Mouse (Mus musculus): ENCODE measurements around the gene Nemp1. TPM values are rescaled to one million over a fixed set of nuclear protein-coding genes. Genes with fewer than 3 reads are reported as not detected.
A peak's percentile ranks its signal among the peaks of the same experiment; 100 is the strongest.
"Not testable (repeated sequence)": the region's sequence is repeated elsewhere in the genome, so short reads cannot be mapped to it uniquely, and the experiment has no call there.

The Nemp1 gene
- total RNA-seq, 4 experiments from 2014 or later: 3.0 to 5.1 (median 3.6) TPM

DNA sequence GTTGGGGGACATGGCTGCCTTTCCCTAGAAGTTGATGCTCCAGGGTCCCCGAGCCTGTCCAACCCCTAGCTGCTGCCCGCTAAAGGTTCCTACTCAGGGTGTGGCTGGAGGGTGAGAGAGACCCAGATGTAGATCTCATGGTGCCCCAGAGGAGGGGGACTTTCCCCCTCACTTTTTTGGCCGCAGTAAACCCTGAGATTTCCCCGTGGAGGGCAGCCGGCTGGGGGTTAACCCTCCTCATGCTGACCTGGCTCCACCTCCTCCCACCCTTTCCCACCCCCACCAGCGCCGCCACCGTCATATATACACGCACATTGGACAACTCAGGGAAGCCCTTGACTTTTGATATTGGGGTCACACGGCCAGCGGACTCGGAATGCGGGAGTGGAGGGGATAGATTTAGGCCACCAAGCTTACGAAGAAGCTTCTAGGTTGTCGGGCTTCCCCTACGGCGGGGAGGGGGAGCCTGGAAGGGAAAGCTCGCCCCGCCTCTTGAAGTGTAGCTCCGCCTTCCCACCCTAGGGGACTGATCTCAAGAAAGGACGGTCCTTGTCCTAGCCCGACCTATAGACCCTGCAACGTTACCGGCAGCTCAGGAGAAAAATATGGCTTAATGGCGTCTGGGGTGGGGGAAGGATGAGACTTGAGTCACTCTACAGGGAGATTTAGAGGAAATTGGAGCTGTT is 23.0 kb upstream of the Nemp1 start:
- DNase-seq (ENCODE audit: low spot score): peak; percentile 89

DNA sequence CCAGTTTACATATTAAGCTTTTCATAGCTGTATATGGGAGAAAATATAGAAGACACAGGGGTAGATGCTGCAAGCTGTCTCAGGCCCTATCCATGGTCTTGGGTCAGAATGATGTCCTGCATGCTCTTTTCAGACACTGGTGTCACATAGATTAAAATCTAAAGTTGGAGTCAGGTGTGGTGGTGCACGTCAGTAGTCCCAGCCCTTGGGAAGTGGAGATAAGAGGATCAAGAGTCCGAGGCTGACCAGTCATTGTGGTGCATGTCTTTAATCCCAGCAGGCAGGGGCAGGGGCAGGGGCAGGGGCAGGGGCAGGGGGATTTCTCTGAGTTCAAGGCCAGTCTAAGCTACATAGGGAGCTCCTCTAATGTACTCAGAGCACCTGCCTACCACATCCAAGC is 20.9 kb upstream of the Nemp1 start:
- DNase-seq (ENCODE audit: low spot score): no peak

DNA sequence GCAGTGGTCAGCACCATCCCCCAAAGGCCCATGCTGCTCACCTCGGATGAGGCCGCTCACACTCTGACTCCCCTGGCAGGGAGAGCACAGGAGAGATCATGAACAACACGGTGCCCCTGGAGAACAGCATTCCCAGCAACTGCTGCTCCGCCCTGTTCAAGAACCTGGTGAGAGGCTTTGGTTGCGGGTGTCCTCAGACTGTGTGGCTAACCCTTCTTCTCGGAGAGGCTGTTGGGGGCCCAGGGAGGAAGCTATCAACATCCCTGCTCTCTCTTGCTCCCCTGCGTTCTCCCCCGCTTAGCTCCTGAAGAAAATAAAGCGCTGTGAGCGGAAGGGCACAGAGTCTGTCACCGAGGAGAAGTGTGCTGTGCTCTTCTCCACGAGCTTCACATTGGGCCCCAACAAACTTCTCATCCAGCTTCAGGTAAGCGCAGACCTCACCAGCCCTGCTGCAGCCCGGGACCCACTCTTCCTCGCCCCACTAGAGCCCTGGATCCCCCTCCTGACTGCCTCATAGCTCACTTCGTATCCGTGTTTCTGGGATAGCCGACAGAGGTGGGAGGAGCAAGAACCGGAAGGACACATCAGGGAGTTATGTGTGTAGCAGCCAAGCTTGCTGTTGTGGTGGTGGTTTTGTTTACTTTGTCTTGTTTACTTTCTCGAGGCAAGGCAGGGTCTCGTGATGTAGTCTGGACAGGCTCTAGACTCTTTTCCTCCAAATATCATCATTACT is 13.6 kb upstream of the Nemp1 start:
- no peak for DNase-seq (ENCODE audit: low spot score)

DNA sequence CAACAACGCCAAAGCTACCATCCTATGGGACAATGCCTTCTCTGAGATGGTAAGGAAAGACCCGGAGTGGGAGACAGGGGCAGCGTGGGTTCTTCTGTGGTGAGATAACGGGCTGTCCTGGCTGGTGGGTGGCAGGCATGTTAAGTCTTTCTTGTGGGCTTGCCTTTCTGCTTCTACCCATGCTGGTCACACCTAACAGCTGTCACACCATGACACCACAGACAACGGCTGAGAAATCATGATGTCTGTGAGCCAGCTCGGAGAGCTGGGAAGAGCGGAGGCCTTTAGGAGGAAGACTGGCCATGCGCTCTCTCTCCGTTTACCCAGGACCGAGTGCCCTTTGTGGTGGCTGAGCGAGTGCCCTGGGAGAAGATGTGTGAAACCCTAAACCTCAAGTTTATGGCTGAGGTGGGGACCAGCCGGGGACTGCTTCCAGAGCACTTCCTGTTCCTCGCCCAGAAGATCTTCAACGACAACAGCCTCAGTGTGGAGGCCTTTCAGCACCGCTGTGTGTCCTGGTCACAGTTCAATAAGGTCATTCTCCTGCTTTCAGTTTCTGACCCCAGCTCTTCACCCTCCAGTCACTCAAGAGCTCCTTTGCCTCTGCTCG is 11.6 kb upstream of the Nemp1 start:
- DNase-seq (ENCODE audit: low spot score): no peak

DNA sequence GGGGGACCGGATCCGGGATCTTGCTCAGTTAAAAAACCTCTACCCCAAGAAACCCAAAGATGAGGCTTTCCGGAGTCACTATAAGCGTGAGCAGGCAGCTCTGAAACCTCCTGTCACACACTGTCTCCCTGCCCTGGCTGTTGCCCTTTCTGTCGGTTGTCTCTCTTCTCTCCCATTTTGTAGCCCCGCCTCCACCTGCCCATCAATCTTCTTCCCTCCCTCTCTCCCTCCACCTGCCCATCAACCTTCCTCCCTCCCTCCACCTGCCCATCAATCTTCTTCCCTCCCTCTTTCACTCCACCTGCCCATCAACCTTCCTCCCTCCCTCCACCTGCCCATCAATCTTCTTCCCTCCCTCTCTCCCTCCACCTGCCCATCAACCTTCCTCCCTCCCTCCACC is 9.1 kb upstream of the Nemp1 start:
- not testable (repeated sequence) for DNase-seq (ENCODE audit: low spot score)

DNA sequence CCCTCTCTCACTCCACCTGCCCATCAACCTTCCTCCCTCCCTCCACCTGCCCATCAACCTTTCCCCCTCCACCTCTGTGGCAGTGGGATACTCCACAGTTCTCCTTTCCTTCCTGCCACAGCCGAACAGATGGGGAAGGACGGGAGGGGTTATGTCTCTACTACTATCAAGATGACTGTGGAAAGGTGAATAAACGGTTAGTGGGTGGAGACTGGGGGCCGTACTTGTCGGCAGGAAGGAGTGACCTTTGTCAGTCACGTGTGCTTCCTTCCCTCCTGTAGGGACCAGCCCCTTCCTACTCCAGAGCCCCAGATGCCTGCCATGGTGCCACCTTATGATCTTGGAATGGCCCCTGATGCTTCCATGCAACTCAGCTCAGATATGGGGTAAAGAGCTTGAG is 8.6 kb upstream of the Nemp1 start:
- DNase-seq (ENCODE audit: low spot score): no peak

DNA sequence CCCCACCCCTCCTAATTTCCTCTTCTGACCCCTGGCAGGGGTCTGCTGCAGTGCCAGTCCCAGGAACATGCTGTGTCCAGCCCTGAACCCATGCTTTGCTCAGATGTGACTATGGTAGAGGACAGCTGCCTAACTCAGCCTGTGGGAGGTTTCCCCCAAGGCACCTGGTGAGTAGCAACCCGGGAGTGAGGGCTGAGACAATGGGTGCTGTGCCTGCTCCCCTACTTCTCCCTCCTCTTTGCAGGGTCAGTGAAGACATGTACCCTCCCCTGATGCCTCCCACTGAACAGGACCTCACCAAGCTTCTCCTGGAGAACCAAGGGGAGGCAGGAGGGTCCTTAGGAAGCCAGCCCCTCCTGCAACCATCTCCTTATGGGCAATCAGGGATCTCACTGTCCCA is 7.2 kb upstream of the Nemp1 start:
- no peak for DNase-seq (ENCODE audit: low spot score)

DNA sequence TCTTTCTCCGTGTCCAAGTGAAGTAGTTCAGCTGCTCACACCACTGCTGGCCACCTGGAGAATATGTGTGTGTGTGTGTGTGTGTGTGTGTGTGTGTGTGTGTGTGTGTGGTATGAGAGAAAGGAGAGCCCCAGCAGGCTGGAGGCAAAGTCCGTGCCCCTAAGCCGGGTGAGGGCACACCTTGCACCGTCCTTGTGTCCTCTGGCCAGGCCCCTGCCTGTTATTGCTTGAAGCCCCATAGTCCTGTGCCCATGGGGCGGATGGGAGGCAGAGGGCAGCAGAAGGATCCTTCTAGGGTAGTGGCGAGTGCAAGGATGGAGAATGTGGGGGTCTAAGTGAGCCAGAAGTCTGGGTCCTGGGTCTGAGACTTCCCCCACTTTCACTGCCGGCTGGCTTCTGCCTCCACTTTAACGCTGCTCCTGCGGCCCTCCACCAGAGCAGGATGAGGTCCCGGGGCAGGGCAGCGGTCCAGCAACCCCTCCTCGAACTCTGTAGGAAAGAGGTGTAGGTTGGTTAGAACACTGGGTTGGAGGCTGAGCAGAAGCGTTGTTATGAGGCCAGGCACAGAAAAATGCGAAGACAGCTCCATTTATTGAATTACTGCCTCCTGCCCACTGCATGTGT is 5.3 kb upstream of the Nemp1 start:
- DNase-seq (ENCODE audit: low spot score): no peak

DNA sequence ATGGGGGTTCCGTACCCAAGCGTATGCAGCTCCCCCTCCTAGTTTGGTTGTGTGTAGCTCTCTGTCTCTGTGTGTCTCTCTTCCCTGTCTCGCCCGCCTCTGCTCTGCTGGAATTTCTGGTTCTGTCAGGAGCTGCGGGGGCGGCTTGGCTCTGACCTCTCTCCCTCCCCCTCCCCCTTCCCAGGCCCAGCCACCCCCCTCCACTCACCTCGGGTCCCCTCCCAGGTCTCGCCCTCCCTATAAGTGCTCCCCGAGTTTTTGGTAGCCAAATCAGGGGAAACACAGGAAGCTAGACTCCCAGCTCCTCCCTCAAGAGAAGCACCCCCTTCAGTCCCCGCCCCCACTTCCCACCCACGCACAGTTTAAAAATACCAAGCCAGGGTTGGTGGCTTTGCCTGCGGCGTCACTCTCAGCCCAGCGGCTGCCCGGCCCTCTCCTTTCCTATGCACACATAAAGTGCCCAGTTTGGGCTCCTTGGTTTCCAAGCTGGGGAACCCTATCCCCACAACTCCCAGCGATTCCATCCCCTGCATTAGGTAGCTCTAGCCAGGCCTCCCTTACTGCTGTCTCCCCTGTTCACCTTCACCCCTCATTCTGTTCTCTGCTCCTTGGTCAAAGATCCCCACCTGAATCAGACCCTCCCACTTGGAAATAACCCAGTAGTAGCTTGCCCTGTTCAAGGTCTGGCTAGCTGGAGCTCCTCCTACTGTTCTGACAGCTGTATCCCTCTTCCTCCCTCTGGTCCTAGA is 4.6 kb upstream of the Nemp1 start:
- DNase-seq (ENCODE audit: low spot score): peak; percentile 69

DNA sequence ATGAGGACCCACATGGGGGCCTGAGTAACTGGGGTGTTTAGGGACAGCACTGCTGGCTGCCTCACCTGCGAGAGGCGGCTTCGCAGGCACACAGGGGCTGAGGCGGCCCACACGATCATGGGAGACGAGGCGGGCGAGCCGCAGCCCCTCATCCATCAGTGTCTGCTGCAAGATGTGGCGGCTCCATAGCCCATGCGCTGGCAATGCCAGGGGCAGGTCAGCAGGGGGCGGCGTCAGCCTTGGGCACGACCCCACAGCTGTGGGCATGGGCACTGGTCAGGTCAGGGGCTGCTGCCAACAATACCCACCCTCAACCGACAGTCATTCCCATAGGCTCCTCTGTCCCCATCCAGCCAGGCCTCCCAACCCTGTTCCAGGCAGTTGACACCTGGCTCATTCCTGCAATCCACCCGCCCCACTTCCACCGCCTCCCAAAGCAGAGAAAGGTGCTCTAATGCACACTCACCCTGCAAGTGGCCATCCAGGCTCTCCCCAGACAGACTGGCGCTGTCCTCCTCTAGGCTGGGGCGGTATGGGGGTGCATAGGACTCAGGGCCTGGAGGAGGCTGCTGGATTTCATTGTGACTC is 3.9 kb upstream of the Nemp1 start:
- DNase-seq (ENCODE audit: low spot score): peak; percentile 19

DNA sequence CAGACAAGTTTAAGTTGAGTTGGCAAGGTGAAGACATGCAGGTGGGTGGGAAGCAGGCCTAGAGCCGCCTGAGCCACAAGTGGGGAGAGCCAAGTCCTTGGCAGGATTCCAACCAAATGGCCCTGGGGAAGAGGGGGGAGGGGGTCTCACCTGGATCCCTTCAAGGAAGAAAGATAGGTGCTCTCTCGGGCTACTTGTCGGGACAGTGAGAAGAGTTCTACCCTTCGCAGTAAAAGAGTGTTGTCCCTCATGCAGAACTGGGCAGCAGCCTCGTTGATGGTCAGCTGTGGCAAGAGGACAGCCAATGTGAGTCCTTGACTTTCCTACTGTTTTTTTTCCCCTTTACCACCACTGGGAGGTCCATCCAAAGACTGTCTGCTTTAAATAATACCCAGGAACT is 3.1 kb upstream of the Nemp1 start:
- DNase-seq (ENCODE audit: low spot score): peak; percentile 7

DNA sequence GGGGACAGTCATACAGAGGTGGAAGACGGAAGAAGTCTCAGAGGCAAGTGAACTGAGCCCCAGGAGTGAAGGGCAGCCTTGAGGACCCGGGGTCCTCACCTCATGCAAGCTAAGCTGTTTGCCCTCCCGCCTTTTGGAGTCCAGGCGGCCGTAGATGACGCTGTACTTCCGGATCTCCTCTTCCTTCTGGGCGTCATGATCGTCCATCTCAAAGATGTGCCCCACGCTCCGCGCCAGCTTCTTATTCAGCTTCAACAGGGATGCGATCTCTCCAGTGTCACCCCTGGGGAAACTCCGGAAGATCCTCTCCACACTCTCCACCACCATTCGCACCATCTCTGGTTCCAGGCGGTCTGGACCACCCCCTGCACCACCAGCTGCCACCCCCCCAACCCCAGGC is 2.5 kb upstream of the Nemp1 start:
- no peak for DNase-seq (ENCODE audit: low spot score)

DNA sequence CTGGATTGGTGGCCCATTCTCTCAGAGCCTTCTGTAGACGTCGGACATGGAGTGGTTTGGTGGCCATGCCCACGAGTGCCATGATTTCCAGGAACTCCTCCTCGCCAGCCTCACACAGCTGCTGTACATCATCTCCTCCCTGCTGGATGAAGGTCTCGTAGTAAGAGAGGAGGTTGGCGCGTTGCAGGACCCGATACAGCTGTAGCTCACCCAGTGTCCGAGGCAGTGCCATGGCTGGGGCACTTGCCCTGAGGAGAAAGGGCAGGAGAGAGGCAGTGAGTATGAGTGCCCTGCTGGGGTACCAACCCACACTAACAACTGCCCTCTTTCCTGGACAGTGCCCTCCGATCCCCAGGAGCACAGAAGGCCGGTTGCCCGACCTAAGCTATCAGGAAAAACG is 1.8 kb upstream of the Nemp1 start:
- DNase-seq (ENCODE audit: low spot score): no peak

DNA sequence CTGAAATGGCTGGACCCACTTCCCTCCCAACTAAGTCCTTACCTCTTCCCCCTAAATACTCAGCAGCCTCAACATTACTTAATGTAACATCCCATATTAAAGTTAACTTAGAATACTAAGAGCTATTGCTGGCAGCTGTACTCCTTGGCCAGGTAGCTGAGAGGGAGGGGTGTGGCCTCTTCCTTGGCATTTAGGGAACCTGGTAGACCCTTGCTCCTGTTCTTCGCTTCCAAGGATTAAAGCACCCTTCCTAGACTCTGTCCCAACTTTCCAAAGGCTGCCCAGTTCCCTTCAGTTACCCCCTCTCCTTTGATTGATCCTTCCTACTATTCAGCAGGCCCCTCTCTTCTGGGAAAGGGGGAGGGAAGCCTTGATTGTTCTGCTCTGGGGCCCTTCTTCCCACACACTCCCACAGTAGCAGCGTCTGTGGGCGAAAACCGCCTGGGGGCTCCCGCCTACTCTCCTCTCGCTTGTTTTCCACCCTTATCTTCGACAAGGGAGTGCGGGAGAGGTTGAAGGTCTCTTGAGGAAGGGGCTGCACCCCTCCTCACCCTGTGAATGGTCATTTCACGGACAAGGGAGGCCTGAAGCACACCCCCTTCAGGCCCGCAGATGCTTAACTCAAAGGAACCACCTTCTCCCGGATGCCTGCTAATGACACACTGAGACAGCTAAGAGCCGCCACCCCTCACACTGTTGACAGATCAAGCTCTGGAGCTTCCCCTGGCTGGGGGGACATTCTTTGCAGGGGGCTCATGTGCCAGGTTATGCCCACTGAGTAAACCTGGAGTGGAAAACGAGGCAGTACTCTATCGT is 1.1 kb upstream of the Nemp1 start:
- DNase-seq (ENCODE audit: low spot score): peak; percentile 24

DNA sequence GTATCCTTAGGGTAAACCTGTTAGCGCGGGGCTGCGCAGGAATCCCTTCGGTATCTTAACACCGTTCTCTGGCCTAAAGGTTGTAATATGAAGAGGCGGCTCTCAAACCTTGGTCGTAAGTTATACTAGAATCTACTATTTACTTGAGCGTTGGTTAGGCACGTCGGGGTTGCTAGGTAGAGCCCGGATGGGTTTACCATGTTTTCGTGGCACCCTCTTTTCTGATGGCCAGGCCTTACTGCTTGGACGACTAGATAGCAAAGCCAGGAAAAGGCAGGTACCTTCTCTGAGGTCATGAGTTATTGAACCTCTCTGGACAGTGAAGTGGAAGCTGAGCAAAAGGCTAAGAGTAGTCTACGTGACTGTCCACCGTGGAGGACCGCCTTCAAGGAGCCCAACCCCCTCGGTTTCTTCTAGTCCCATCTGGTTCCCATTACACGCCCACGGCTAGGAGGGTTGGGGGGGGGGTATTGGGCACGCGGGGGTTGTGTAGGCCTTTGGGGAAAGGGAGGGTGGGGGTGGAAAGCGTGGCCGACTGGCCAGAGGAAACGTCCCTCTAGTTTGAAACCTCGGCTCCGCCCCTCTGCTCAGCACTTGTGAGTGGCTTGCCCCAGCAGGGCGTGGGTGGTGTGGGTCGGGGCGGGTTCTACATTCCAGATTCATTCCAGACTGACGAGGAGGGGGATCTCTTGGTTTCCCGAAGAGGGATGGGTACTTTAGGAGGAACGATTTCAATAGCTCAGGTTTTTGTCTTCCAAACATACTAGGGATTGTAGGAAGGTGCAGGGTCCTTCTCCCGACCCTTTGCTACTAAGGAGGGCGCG is 780 bp downstream of the Nemp1 start:
- peak; percentile 91 for DNase-seq (ENCODE audit: low spot score)

DNA sequence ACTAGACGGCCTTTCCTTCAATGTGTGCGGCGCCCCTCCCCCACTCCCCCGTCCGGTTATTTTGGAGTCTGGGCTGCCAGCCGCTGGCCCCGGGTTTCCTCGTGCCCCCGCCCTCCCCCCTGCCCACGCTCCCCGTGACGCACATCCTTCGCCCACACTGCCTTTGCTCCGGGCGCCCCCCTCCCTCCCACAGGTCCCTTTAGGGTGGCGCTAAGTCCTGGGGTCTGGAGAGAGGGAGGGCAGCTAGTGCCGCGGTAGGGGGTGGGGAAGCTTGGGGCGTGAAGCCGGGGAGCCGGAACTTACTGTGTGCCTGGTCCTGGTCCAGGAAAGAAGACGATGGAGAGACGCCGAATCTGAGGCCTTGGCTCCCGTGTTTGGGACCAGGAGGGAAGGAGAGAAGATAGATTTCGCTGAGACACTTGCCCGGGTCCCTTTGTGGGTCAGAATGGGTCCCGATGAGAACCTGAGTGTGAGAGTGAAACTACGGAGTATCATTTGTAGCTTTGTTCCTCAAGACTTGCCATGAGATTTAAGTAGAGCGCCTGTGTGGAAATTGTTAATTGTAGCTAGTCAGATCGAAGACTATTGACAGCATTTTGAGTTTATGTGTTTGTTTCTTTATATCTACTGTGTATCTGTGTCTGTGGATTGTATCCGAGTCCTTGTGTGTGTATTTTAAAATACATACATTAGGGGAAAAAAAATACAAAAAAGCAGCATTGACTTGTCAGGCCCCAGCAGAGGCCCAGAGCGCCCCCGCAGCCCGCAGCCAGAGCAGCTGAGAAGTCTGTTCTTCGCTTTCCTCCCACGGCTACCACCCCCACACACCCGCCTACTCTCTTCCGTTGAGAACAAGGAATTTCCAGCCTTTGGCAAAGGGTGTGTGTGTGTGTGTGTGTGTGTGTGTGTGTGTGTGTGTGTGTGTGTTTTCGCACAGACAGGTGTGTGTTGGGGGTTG is 1.7 kb downstream of the Nemp1 start, which contains the start of gene Nab2:
TSS of gene Nab2 (minus strand) at position 476 of the 958 bp plus-strand sequence.
- peak; percentile 82 for DNase-seq (ENCODE audit: low spot score)

DNA sequence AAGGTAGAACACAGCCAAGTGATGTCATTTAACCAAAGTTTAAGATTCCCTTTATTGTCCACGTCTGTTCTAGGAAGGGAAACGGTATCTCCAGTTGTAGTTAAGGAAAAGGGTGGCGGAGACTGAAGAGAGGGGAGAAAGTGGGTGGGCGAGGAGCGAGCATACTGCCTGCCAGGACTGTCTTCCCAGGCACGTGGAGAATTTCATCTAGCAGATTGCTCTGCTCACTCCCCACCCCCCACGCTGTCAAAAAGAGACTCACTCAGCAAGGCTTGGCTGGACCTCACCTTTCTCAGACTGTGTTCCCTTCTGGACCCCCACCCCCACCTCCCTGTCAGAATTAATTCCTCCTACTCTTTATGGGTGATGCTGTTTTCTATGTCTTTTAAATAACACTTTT is 2.5 kb downstream of the Nemp1 start:
- no peak for DNase-seq (ENCODE audit: low spot score)

DNA sequence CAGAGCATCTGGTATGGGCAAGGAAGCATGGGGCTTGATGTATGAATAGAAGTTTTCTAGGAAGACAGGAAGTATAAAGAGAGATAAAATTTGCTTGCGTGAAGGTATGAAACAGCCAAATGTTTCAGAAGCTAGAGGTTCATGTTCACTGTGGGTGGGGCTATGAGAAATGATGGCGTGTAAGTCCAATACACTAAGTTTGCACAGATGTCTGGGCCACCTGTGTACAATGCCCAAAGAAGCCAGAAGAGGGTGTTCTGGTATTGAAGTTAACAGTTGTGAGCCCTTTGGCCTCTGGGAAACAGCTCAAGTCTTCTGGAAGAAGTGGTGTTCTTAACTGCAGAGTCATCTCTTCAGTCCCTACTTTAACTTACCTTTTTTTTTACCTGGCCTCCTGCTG is 3.5 kb downstream of the Nemp1 start:
- no peak for DNase-seq (ENCODE audit: low spot score)
